In genomic region chrX:101849901-101850551, GRCm38 (mm10) we compare ENCODE assay signal across 9 mouse cellular contexts. TPM values are rescaled to one million over a fixed set of nuclear protein-coding genes. Genes with fewer than 3 reads are reported as not detected.
DNase-seq lines count a peak whose midpoint lies in the region; ATAC-seq and TF ChIP-seq lines count a peak whose summit lies in the region.
"Had no signal": no experiment of that assay in that cellular context is flagged by ENCODE, and none has a peak within 500 bp of the region (broad histone marks: within the 10 kb centered on the region; RNA-seq: fewer than 3 reads in every experiment).

No protein-coding gene starts in this region.

- H3K27me3 ChIP-seq in ES-Bruce4 (ENCODE audit: control insufficient read depth, insufficient read depth, low read length, poor library complexity, severe bottlenecking), result peaks cover 12% of the 10 kb centered on the region; the same call in 1 of the 2 replicates
- H3K27me3 ChIP-seq in hindbrain, embryonic 10.5 days (ENCODE audit: insufficient read depth, poor library complexity, severe bottlenecking), result peaks cover 97% of the 10 kb centered on the region
- H3K27me3 ChIP-seq in liver, embryonic 11.5 days (replicated peaks; ENCODE audit: control insufficient read depth, insufficient read depth, low read length), result peaks cover 79% of the 10 kb centered on the region

- no peak for TF ChIP-seq POLR2A in ES-Bruce4 (IDR thresholded peaks at IDR 0.05; ENCODE audit: insufficient read depth, low read length)

- no peaks in the 10 kb centered on the region for H3K9me3 ChIP-seq in ES-Bruce4 (replicated peaks; ENCODE audit: control insufficient read depth, insufficient read depth, low read length, poor library complexity, severe bottlenecking)
- H3K9me3 ChIP-seq in hindbrain, embryonic 10.5 days, result peaks cover 8% of the 10 kb centered on the region; the same call in 1 of the 2 replicates
- no peaks in the 10 kb centered on the region for H3K9me3 ChIP-seq in liver, embryonic 11.5 days (ENCODE audit: control insufficient read depth, low read length)

- H3K4me1 ChIP-seq in ES-Bruce4 (ENCODE audit: control insufficient read depth, insufficient read depth, low read length), result no peaks in the 10 kb centered on the region
- peaks cover 25% of the 10 kb centered on the region; the same call in 1 of the 2 replicates for H3K4me1 ChIP-seq in hindbrain, embryonic 10.5 days (replicated peaks)
- H3K4me1 ChIP-seq in liver, embryonic 11.5 days (replicated peaks; ENCODE audit: control insufficient read depth, insufficient read depth, low read length), result no peaks in the 10 kb centered on the region

- TF ChIP-seq EP300 in ES-Bruce4 (IDR thresholded peaks at IDR 0.05; ENCODE audit: insufficient read depth, low read depth, low read length), result no peak

- H3K4me2 ChIP-seq in liver, embryonic 11.5 days, result peak overlapping the region; percentile 68

- peak; percentile 28; the same call in 1 of the 2 replicates for ATAC-seq in frontal cortex, adult (ENCODE audit: low TSS enrichment)
- no peak for ATAC-seq in liver, embryonic 11.5 days (replicated peaks; ENCODE audit: low FRiP score)
- ATAC-seq in erythroid progenitor cell, adult 5-6 weeks (replicated peaks; ENCODE audit: low FRiP score, poor library complexity, severe bottlenecking), result no peak

- H3K27ac ChIP-seq in ES-Bruce4 (ENCODE audit: insufficient read depth, low read length), result no peak overlapping the region
- H3K27ac ChIP-seq in hindbrain, embryonic 10.5 days, result peak overlapping the region; percentile 83
- no peak overlapping the region for H3K27ac ChIP-seq in liver, embryonic 11.5 days (ENCODE audit: low read depth, low read length)

- peak overlapping the region; percentile 75 for H3K9ac ChIP-seq in ES-Bruce4 (ENCODE audit: low read depth, poor library complexity, severe bottlenecking)
- peak overlapping the region; percentile 25; the same call in 1 of the 2 replicates for H3K9ac ChIP-seq in liver, embryonic 11.5 days (ENCODE audit: low read depth, low read length)

- H3K4me3 ChIP-seq in ES-Bruce4 (ENCODE audit: low read depth, low read length), result peak overlapping the region; percentile 45
- H3K4me3 ChIP-seq in hindbrain, embryonic 10.5 days, result peak overlapping the region; percentile 62
- peak overlapping the region; percentile 50 for H3K4me3 ChIP-seq in liver, embryonic 11.5 days (ENCODE audit: low read depth, low read length)

- no peaks in the 10 kb centered on the region for H3K36me3 ChIP-seq in ES-Bruce4 (ENCODE audit: control insufficient read depth, insufficient read depth, low read length, poor library complexity, severe bottlenecking)
- H3K36me3 ChIP-seq in hindbrain, embryonic 10.5 days, result no peaks in the 10 kb centered on the region
- no peaks in the 10 kb centered on the region for H3K36me3 ChIP-seq in liver, embryonic 11.5 days (ENCODE audit: control insufficient read depth, insufficient read depth, low read length)

- no peak for DNase-seq in frontal cortex, adult 2 months (ENCODE audit: extremely low spot score in 1 of 2, low spot score in 1 of 2)
- DNase-seq in embryo, embryonic 11 days, result peak; percentile 72
- peak; percentile 53 for DNase-seq in hindbrain, embryonic 10.5 days (ENCODE audit: low spot score)
- no peak for DNase-seq in liver, embryonic 11.5 days (ENCODE audit: low spot score)
- peak; percentile 61 for DNase-seq in retina, postnatal 1 day

- TF ChIP-seq CTCF in ES-Bruce4 (IDR thresholded peaks at IDR 0.05; ENCODE audit: low read depth, low read length), result no peak

- 8% methylated on average over 57 of the region's 59 CpGs for WGBS in hindbrain, embryonic 10.5 days
- WGBS in liver, embryonic 11.5 days, result 18% methylated on average over 45 of the region's 59 CpGs

RNA-seq across cellular contexts. Expression of gene Nhsl2, which starts 0.8 kb away (rescaled TPM):
- 12.1 and 12.2 TPM in 2 replicates for polyA plus RNA-seq in frontal cortex, adult 2 months (2012; rRNA removed)
- 0.21 and 0.61 TPM in 2 replicates for polyA plus RNA-seq in ES-Bruce4 (2011; ENCODE audit: insufficient read depth, insufficient read length, low read depth, missing spikeins)
- polyA plus RNA-seq in hindbrain, embryonic 10.5 days (2016; fragmentation: Nextera tagmentation; extraction: Ambion mirVana), result 16.4 and 18.8 TPM in 2 replicates
- 9.0 and 9.7 TPM in 2 replicates for polyA plus RNA-seq in liver, embryonic 11.5 days (2014; fragmentation: Nextera tagmentation; extraction: Ambion mirVana)
- total RNA-seq in erythroid progenitor cell, adult 5-6 weeks (2015; ENCODE audit: low replicate concordance), result 6.7 and 23.1 TPM in 2 replicates
- total RNA-seq in erythroid progenitor cell, adult 5-6 weeks (2017; ENCODE audit: low replicate concordance), result 2.6 and 2.9 TPM in 2 replicates

RNA-seq across cellular contexts. Expression of gene 8030474K03Rik, which starts 55.6 kb away (rescaled TPM):
- not detected in 2 replicates for polyA plus RNA-seq in frontal cortex, adult 2 months (2012; rRNA removed)
- 4.3 and 4.6 TPM in 2 replicates for polyA plus RNA-seq in ES-Bruce4 (2011; ENCODE audit: insufficient read depth, insufficient read length, low read depth, missing spikeins)
- 0.27 and 0.29 TPM in 2 replicates for polyA plus RNA-seq in hindbrain, embryonic 10.5 days (2016; fragmentation: Nextera tagmentation; extraction: Ambion mirVana)
- polyA plus RNA-seq in liver, embryonic 11.5 days (2014; fragmentation: Nextera tagmentation; extraction: Ambion mirVana), result 0.23 and 1.1 TPM in 2 replicates
- total RNA-seq in erythroid progenitor cell, adult 5-6 weeks (2015; ENCODE audit: low replicate concordance), result not detected in 2 replicates
- total RNA-seq in erythroid progenitor cell, adult 5-6 weeks (2017; ENCODE audit: low replicate concordance), result not detected in 2 replicates
- total RNA-seq: gastrocnemius, postnatal 36 days had no signal

RNA-seq across cellular contexts. Expression of gene Gm4779, which starts 55.8 kb away (rescaled TPM):
- 0.08 and 0.16 TPM in 2 replicates for polyA plus RNA-seq in frontal cortex, adult 2 months (2012; rRNA removed)
- polyA plus RNA-seq in ES-Bruce4 (2011; ENCODE audit: insufficient read depth, insufficient read length, low read depth, missing spikeins), result 7.9 and 11.6 TPM in 2 replicates
- 0.15 and 0.35 TPM in 2 replicates for polyA plus RNA-seq in hindbrain, embryonic 10.5 days (2016; fragmentation: Nextera tagmentation; extraction: Ambion mirVana)
- polyA plus RNA-seq in liver, embryonic 11.5 days (2014; fragmentation: Nextera tagmentation; extraction: Ambion mirVana), result 0.45 and 0.64 TPM in 2 replicates
- total RNA-seq in erythroid progenitor cell, adult 5-6 weeks (2015; ENCODE audit: low replicate concordance), result not detected in 2 replicates
- not detected in 2 replicates for total RNA-seq in erythroid progenitor cell, adult 5-6 weeks (2017; ENCODE audit: low replicate concordance)
- total RNA-seq: gastrocnemius, postnatal 36 days had no signal

Comparison
In these comparisons a context has a peak if more than half of its experiments do, and no peak if none do; other contexts are left out.
1. DNase-seq: peak in embryo, embryonic 11 days (single experiment), hindbrain, embryonic 10.5 days (single experiment) and retina, postnatal 1 day (single experiment); none in frontal cortex, adult 2 months (0 of 2) and liver, embryonic 11.5 days (single experiment).
2. Peak in every context shown above with its lines, with median percentiles within 50 percentile points of each other: H3K4me3 ChIP-seq.